Mouse (Mus musculus) thymus, postnatal 36 days (tissue): ENCODE results near the gene Nfasc.

ENCODE experiments used
- DNase-seq, 2 experiments: peaks; one replicate each; pipeline ENCODE4 v3.0.0; 2022; ENCODE audit warnings: mixed read lengths in 2 of 2

Gene Nfasc

GRCm38 (mm10) chr1:132641049-132641795 lies 100.4 kb downstream of the Nfasc start:
- DNase-seq, result no peak

GRCm38 (mm10) chr1:132640256-132640655 lies 101.3 kb downstream of the Nfasc start:
- no peak for DNase-seq

- no peak for DNase-seq
These were observed 104.3 kb downstream of the Nfasc start for GRCm38 (mm10) chr1:132637346-132637745.

- DNase-seq, result no peak
These were observed 111.8 kb downstream of the Nfasc start for GRCm38 (mm10) chr1:132629611-132630370.

DNA sequence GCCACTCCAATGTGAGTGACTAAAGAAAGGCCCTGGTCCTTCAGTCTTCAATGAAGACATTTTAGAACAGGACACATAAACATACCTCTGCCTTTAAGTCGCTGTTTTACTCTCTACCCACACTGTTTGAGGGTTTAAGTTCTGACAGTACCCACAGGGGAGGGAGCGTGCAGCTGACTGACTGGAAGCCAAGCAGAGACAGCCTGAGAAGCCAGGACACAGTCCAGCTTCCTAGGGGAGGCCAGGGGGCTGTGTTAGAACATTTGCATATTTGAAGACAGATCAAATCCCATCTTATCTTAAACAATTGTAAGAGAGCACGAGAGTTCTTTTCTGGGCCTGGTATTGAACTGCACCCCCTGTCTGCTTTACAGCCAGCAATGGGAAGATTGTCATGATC lies 113.0 kb downstream of the Nfasc start:
- no peak for DNase-seq

DNA sequence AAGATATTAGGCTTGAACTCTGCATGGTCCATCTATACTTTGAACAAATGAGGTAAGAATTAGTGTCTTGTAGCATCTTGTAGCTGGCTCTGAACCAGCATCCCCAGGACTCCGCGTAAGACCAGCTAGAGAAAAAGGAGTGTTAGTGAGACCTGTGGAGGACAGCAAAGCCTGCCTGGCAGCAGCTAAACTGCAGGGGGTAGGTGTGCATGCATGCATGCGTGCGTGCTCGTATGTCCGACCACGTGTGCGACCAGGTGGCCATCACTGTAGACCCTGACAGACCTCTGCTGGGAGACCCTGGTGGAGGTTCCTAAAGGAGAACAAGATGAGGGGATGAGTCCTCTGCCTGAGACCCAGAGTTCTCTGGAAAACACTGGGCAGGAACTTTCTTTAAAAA lies 113.4 kb downstream of the Nfasc start:
- no peak for DNase-seq

DNA sequence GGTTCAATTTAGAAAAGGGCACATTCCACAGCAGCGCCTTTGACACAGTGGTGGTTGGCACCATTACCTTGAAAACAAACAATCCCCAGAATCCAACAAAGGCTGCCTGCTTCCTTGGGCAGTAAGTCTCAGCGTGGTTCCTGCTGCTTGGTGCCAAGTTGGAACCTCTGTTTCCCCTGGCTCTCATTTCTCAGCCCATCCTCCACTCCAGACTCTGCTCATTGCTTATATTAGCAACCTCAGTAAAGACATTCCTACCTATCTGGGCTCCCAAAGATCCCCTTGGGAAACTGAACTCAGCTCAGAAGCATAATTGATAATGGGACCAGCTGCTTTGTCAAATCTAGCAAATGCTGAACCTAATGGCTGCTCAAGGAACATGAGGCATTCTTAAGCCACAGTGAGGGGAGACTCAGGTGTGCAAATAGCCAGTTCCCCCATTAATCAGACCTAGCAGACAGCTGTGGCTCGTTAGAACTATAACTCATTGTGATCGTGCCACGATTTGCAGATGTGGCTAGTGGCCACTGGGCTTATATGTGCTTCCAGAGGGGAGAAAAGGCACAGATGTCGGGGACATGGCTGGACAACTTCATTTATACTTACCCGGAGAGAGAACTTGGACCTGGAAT lies 115.4 kb downstream of the Nfasc start:
- DNase-seq, result no peak

- DNase-seq, result no peak
These were observed 116.6 kb downstream of the Nfasc start for GRCm38 (mm10) chr1:132625034-132625433.

DNA sequence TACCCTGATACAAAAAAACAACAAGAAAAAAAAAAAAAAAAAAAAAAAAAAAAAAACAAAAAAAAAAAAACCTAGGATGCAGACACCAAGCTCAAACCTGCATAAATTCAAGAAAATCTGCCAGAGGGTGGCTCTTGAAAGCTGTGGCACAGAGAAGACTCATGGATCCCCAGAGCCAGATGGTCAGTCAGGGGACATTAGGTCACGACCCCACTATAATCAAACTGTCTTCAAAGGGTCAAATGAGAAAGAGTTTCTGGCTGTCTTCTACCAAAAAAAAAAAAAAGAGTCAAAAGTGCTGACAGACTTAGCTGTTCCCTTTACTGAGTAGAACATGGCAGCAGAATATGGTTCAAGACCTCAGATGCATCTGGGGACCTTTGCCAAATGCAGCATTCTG lies 117.1 kb downstream of the Nfasc start:
- DNase-seq, result no peak

- no peak for DNase-seq
These were observed 117.8 kb downstream of the Nfasc start for GRCm38 (mm10) chr1:132623641-132624336.

- no peak for DNase-seq
These were observed 129.5 kb downstream of the Nfasc start for GRCm38 (mm10) chr1:132612066-132612465.

GRCm38 (mm10) chr1:132609048-132609634 lies 132.5 kb downstream of the Nfasc start:
- peak; percentile 15 to 37 for DNase-seq

- no peak for DNase-seq
These were observed 139.4 kb downstream of the Nfasc start for GRCm38 (mm10) chr1:132602161-132602560.

- no peak for DNase-seq
These were observed 143.6 kb downstream of the Nfasc start for GRCm38 (mm10) chr1:132598024-132598423.

GRCm38 (mm10) chr1:132595741-132596140 lies 145.9 kb downstream of the Nfasc start:
- DNase-seq, result no peak

DNA sequence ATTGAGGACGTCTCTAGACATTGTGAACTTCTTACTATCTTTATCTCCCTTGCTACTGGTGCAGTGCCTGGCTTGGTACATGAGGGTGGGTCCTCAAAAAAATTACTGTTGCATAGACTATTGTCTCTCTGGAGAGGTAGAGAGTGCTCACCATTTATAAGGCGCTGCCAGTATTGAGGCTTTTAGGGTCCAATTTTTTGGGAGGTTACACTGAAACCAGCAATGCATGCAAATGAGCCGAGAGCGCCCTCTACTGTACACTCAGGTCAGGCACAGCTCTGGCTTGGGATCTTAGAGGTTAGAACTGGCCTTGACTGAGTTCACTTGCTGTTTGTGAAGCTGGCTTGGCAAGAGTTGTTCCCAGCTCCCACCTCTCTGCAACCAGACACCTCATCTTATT lies 147.0 kb downstream of the Nfasc start:
- DNase-seq, result peak; percentile 23 to 35

- DNase-seq, result no peak
These were observed 149.5 kb downstream of the Nfasc start for GRCm38 (mm10) chr1:132592145-132592544.

- no peak for DNase-seq
These were observed 150.1 kb downstream of the Nfasc start for GRCm38 (mm10) chr1:132591399-132591930.

- no peak for DNase-seq
These were observed 154.9 kb downstream of the Nfasc start for GRCm38 (mm10) chr1:132586679-132587201.

DNA sequence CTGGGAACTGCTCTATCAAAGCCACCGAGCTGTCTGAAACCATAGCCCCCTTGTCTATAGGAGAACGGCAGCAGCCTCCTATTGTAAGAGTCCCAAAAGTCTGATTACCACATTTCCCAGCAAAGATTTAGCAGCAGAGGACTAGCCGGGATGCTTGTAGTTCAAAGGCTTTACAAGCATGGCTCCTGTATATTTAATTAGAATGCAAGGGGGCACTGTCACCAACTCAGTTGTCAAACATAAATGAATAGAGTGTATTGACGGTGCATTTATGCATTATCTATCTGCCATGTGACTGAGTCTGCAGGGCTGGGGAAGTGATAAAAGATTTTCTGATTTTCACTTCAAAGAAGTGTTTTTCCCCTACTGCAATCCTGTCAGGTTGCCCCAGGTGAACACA lies 156.2 kb downstream of the Nfasc start:
- DNase-seq, result no peak

- no peak for DNase-seq
These were observed 158.5 kb downstream of the Nfasc start for GRCm38 (mm10) chr1:132582998-132583604.
